Mouse (Mus musculus) kidney, adult 2 months (tissue): Measurements from ENCODE around the gene A4galt. TPM values are rescaled to one million over a fixed set of nuclear protein-coding genes. Genes with fewer than 3 reads are reported as not detected.

Experiments used
- DNase-seq: peaks from one replicate; pipeline ENCODE4 v3.0.0; 2021
- H3K27ac ChIP-seq: fragments of 200-500 bp; 2 replicates; pipeline ENCODE4 v1.5.1; 2012; ENCODE audit warnings: low read depth, low read length, control low read depth, inconsistent platforms; ENCODE audit not compliant: insufficient read depth
- H3K27me3 ChIP-seq: fragments of 200-500 bp; replicated peaks from 2 replicates; pipeline ENCODE4 v1.6.1; 2012; ENCODE audit warnings: mild to moderate bottlenecking, moderate library complexity, low read length, inconsistent platforms; ENCODE audit not compliant: control insufficient read depth, insufficient read depth
- H3K36me3 ChIP-seq: fragments of 200-500 bp; 2 replicates; pipeline ENCODE4 v1.6.1; 2012; ENCODE audit warnings: mild to moderate bottlenecking, moderate library complexity, low read length, inconsistent platforms; ENCODE audit not compliant: control insufficient read depth, insufficient read depth
- H3K4me1 ChIP-seq: fragments of 200-500 bp; 2 replicates; pipeline ENCODE4 v1.6.1; 2011; ENCODE audit warnings: low read length; ENCODE audit not compliant: control insufficient read depth, insufficient read depth
- H3K4me3 ChIP-seq: fragments of 200-500 bp; 2 replicates; pipeline ENCODE4 v1.5.1; 2011; ENCODE audit warnings: mild to moderate bottlenecking, low read depth, low read length, control low read depth; ENCODE audit not compliant: insufficient read depth
- CTCF ChIP-seq: fragments of 200-500 bp; conservative IDR thresholded peaks from 2 replicates; pipeline ENCODE4 v1.5.1; 2011; ENCODE audit warnings: low read depth, mild to moderate bottlenecking, control low read depth, low read length, moderate library complexity, mixed read lengths; ENCODE audit not compliant: insufficient read depth, insufficient read length
- POLR2A ChIP-seq: fragments of 200-500 bp; IDR thresholded peaks from one replicate; pipeline ENCODE4 v1.6.1; 2011; ENCODE audit warnings: low read depth, low read length, control low read depth
- WGBS: fragments of 180-500 bp; shearing (Covaris S2); methylation state at CpG from one replicate; pipeline ENCODE4 v1.1.7; 2018; 5-methylcytosine and 5-hydroxymethylcytosine counted together
- polyA plus RNA-seq: library from polyadenylated mRNA; depleted of rRNA; stranded (reverse); fragments of >200 nt; gene quantifications from 2 replicates; pipeline ENCODE4 v1.2.3, GENCODE M21; 2012

The A4galt gene
- polyA plus RNA-seq, 1 experiment, result 53.5 TPM

DNA sequence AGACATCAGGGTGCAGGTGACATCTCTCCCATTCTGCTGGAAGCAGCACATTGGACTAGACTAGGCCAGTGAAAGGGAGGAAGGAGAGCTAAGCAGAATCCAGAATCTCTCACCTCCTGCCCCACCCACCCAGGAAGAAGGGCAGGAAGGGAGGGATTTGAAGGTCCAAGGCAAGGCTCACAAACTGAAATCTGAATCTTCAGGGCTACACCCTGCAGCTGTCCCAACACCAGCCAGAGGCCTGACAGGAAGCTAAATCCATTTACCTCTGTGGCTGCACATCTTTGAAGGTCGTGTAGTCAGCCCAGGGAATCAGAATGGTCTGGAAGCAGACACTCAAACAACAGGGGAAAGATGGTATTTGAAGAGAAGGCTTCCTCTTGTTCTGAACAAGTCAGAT is 13.7 kb upstream of the A4galt start:
- no peaks in the 10 kb centered on the region for H3K4me1 ChIP-seq
- no peak overlapping the region for H3K27ac ChIP-seq
- WGBS, result 58% methylated on average over 1 of the region's 1 CpGs
- no peaks in the 10 kb centered on the region for H3K36me3 ChIP-seq
- H3K27me3 ChIP-seq, result no peaks in the 10 kb centered on the region
- no peak overlapping the region for H3K4me3 ChIP-seq
- TF ChIP-seq CTCF, result no peak
- TF ChIP-seq POLR2A, result no peak
- DNase-seq, result no peak

- Histone ChIP-seq H3K27me3 (no peaks in the 10 kb centered on the region), H3K4me1 (no peaks in the 10 kb centered on the region), H3K27ac (no peak overlapping the region), H3K4me3 (no peak overlapping the region), H3K36me3 (no peaks in the 10 kb centered on the region)
- WGBS, result 85% methylated on average over 5 of the region's 5 CpGs
- DNase-seq, result no peak
- no peak for TF ChIP-seq CTCF
- no peak for TF ChIP-seq POLR2A
Measured at GRCm38 (mm10) chr15:83263405-83263804, 11.8 kb upstream of the A4galt start.

DNA sequence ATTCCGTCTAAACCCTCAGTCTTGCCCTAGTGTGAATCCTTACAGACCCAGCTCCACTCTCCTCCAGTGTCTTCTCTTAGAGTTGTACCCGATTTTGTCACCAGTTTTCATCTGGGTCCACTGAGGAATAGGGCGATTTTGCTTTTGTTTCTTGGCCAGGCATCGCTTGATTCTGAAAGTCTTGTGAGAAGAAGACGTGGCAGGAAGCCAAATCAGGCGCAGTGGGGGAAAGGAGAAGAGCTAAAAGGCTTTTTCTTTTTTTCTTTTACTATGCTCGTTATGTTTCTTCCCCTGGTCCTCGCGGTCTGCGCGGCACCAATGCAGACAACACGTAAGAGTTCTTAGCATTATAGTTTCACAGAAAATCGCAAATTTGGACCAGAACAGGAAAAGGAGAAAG is 6.3 kb upstream of the A4galt start:
- H3K27me3 ChIP-seq, result no peaks in the 10 kb centered on the region
- no peak overlapping the region for H3K4me3 ChIP-seq
- DNase-seq, result no peak
- H3K36me3 ChIP-seq, result no peaks in the 10 kb centered on the region
- no peaks in the 10 kb centered on the region; the same call in 1 of the 2 replicates for H3K4me1 ChIP-seq
- WGBS, result 59% methylated on average over 13 of the region's 13 CpGs
- TF ChIP-seq POLR2A, result no peak
- no peak for TF ChIP-seq CTCF
- no peak overlapping the region for H3K27ac ChIP-seq

DNA sequence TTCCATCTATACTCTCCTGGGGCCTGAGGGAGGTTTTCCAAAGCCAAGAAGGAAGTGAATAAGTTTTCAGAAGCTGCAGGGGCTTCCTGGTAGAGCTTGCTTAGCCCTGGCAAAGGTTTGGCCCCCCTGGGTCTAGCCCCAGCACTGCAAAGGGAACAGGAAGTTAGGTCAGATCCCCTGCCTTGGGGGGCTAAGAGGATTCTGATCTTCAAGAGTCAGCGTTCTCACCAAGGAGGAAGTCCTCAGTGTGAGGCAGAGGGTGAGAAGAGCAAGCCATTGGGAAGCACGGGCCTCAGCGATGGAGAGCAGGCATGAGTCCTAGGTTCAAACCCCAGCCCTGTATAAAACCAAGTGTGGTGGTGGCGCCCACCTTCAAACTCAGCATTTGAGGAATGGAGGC is 4.9 kb upstream of the A4galt start:
- 82% methylated on average over 4 of the region's 4 CpGs for WGBS
- no peaks in the 10 kb centered on the region for H3K27me3 ChIP-seq
- H3K27ac ChIP-seq, result peak overlapping the region; percentile 47
- no peak overlapping the region for H3K4me3 ChIP-seq
- no peaks in the 10 kb centered on the region for H3K36me3 ChIP-seq
- H3K4me1 ChIP-seq, result peaks cover 5% of the 10 kb centered on the region
- DNase-seq, result no peak
- no peak for TF ChIP-seq CTCF
- TF ChIP-seq POLR2A, result no peak

- WGBS, result 47% methylated on average over 7 of the region's 7 CpGs
- Histone ChIP-seq H3K4me3 (no peak overlapping the region), H3K36me3 (no peaks in the 10 kb centered on the region), H3K27ac (peak overlapping the region; percentile 64; the same call in 1 of the 2 replicates), H3K27me3 (no peaks in the 10 kb centered on the region), H3K4me1 (peaks cover 5% of the 10 kb centered on the region)
- peak; percentile 52 for DNase-seq
- no peak for TF ChIP-seq CTCF
Measured at GRCm38 (mm10) chr15:83255944-83256343, 4.4 kb upstream of the A4galt start.

DNA sequence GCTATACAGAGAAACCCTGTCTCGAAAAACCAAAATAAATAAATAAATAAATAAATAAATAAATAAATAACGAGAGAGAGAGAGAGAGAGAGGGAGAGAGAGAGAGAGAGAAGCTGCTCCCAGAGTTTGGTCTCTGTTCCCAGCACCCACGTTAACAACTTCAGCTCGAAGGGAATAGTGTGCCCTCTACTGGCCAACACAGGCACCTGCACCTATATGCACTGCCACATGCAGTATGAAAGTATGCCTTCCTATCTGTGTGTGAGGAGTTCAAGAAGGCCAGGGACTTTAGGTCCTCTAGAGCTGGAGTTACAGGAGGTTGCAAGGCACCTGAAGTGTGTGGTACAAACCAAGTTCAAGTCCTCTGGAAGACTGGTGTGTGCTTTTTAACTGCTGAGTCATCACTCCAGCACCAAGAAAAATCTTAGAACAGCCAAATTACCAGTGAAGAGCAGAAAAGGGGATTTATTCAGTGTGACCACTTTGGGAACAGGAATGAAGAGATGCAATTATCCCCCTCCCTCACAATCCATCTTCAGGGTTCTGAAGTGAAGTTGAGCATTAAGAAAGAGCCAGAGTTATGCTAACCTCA is 3.7 kb upstream of the A4galt start:
- Histone ChIP-seq H3K4me1 (peaks cover 7% of the 10 kb centered on the region), H3K27me3 (no peaks in the 10 kb centered on the region), H3K36me3 (no peaks in the 10 kb centered on the region), H3K4me3 (no peak overlapping the region), H3K27ac (peak overlapping the region; percentile 64)
- TF ChIP-seq POLR2A, result no peak
- 0 out of 2 replicates have a peak, but pooled peaks have one; percentile 26 for TF ChIP-seq CTCF
- no peak for DNase-seq
- WGBS, result 92% methylated on average over 4 of the region's 4 CpGs

DNA sequence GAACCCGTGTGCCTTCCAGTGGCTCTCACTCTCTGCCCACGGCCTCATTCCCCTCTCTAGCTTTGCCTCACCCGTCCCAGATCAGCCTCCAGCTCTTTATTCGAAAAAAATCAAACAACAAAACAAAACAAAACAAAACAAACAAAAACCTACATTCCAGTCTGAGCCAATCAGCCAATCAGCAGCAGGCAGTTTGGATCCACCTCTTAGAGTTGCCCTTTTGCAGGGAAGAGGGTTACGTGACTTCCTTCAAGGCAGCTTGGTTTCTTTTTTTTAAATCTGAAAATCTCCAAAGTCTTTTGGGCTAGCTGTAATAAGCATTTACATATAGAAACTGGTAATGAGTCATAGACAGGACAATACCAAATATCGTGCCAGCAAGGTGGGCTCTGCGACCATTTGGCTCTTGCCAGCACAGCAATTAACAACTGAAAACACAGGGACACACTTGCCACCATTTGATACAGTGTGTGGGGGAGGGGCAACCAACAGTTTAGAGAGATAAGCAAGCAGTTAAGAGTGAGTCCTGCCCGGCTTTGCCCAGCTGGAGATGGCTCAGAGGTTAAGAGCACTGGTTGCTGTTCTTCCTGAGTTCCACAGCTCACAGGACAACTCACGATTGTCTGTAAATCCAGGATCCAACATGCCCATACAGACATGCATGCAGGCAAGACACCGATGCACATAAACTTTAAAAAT is 2.9 kb upstream of the A4galt start:
- WGBS, result 72% methylated on average over 10 of the region's 10 CpGs
- Histone ChIP-seq H3K27ac (0 out of 2 replicates have a peak overlapping the region, but pooled peaks have one; percentile 29), H3K4me3 (no peak overlapping the region), H3K4me1 (peaks cover 7% of the 10 kb centered on the region), H3K36me3 (no peaks in the 10 kb centered on the region), H3K27me3 (no peaks in the 10 kb centered on the region)
- TF ChIP-seq POLR2A, result no peak
- no peak for TF ChIP-seq CTCF
- DNase-seq, result peak; percentile 28
